Mouse (Mus musculus) lung, adult 18-20 months (tissue): Measurements from ENCODE around the gene Pttg1ip.
A peak's percentile ranks its signal among the peaks of the same experiment; 100 is the strongest.

ENCODE experiments used
- DNase-seq, 2 experiments: peaks; one replicate each; pipeline ENCODE4 v3.0.0; 2022; ENCODE audit warnings: mixed read lengths in 2 of 2

Pttg1ip gene

GRCm38 (mm10) chr10:77569973-77570658 is 11.4 kb upstream of the Pttg1ip start:
- no peak for DNase-seq

- no peak for DNase-seq
These were observed 9.3 kb upstream of the Pttg1ip start for GRCm38 (mm10) chr10:77572225-77572624.

GRCm38 (mm10) chr10:77573162-77573561 is 8.4 kb upstream of the Pttg1ip start:
- no peak for DNase-seq

- DNase-seq = no peak
These were observed 1.2 kb upstream of the Pttg1ip start for GRCm38 (mm10) chr10:77580027-77580920.

- DNase-seq = no peak
These were observed 505 bp upstream of the Pttg1ip start for GRCm38 (mm10) chr10:77581023-77581407.

- peak in 1 of 2 experiments; percentile 20 for DNase-seq
These were observed 732 bp downstream of the Pttg1ip start for GRCm38 (mm10) chr10:77582285-77582618.

GRCm38 (mm10) chr10:77583795-77584422 is 2.4 kb downstream of the Pttg1ip start:
- DNase-seq = peak; percentile 60 to 74

- no peak for DNase-seq
These were observed 5.1 kb downstream of the Pttg1ip start for GRCm38 (mm10) chr10:77586637-77587036.

GRCm38 (mm10) chr10:77587091-77587775 is 5.7 kb downstream of the Pttg1ip start:
- DNase-seq = no peak

- no peak for DNase-seq
These were observed 6.5 kb downstream of the Pttg1ip start for GRCm38 (mm10) chr10:77588036-77588435.

- no peak for DNase-seq
These were observed 7.6 kb downstream of the Pttg1ip start for GRCm38 (mm10) chr10:77589117-77589516.

GRCm38 (mm10) chr10:77589749-77590148 is 8.2 kb downstream of the Pttg1ip start:
- DNase-seq = no peak

- peak; percentile 60 to 62 for DNase-seq
These were observed 9.3 kb downstream of the Pttg1ip start for GRCm38 (mm10) chr10:77590812-77591211.

- no peak for DNase-seq
These were observed 10.0 kb downstream of the Pttg1ip start for GRCm38 (mm10) chr10:77591546-77591945.

- DNase-seq = no peak
These were observed 14.5 kb downstream of the Pttg1ip start for GRCm38 (mm10) chr10:77596060-77596459.

- DNase-seq = no peak
These were observed 21.5 kb downstream of the Pttg1ip start for GRCm38 (mm10) chr10:77603021-77603420.

- no peak for DNase-seq
These were observed 22.6 kb downstream of the Pttg1ip start for GRCm38 (mm10) chr10:77604111-77604510.

- peak; percentile 47 to 58 for DNase-seq
These were observed 23.4 kb downstream of the Pttg1ip start for GRCm38 (mm10) chr10:77604958-77605357.

GRCm38 (mm10) chr10:77605368-77605767 is 23.8 kb downstream of the Pttg1ip start:
- peak in 1 of 2 experiments; percentile 39 for DNase-seq

GRCm38 (mm10) chr10:77605908-77606826 is 24.6 kb downstream of the Pttg1ip start, which contains the start of the genes Sumo3 and Gm49325:
Sumo3 (plus strand) TSS chr10:77606097.
Gm49325 (plus strand) TSS chr10:77606197.
- peak; percentile 97 to 98 for DNase-seq

GRCm38 (mm10) chr10:77606855-77607254 is 25.3 kb downstream of the Pttg1ip start:
- peak in 1 of 2 experiments; percentile 29 for DNase-seq

- no peak for DNase-seq
These were observed 25.9 kb downstream of the Pttg1ip start for GRCm38 (mm10) chr10:77607441-77607840.
